Mouse (Mus musculus): ENCODE measurements at regions not wholly inside any gene's neighbourhood (a gene's known extent, or its start where the extent isn't known, plus 50 kb on each side); places are given as distances from the start of the nearest gene placed in this dataset.

DNA sequence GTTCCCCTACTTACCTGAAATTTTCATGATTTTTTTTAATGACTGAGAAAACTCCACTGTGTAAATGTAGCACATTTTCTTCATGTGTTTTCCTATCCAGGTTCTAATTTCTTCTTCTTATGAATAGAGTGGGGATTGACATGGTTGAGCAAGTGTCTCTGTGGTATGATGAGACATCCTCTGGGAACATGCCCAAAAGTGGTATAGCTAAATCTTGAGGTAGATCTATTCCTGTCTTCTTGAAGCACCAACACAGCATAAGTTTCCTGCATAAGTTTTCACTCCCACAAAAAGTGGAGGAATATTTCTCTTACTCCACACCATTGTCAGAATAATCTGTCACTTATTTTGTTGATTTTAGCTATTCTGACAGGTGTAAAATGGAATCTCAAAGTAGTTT lies 161.1 kb upstream of the Oprm1 start:
- peak in 1 of 2 experiments; percentile 5 for DNase-seq (ENCODE audit: low spot score in 2 of 2)

GRCm38 (mm10) chr10:6598586-6598985 lies 159.7 kb upstream of the Oprm1 start:
- peak in 1 of 2 experiments; percentile 7 for DNase-seq (ENCODE audit: low spot score in 2 of 2)

DNA sequence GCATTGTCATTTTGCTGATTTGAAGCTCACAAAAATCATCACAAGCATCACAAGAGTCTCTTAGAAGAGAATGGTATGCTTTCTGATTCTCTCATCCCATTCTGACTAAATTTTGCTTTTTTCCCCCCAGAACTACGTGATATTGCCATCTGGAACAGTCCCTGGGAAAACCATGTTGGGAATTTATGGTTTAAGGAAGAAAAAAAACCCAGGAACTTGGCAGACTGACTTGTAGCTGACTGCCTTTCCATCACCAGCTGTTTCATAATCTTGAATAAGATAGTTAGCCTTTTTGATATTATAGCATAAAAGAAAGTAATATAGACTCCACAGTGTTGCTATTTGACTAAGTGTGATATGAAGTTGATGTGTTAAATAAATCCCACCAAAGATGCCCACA lies 110.7 kb upstream of the Oprm1 start:
- peak in 1 of 2 experiments; percentile 1 for DNase-seq (ENCODE audit: low spot score in 2 of 2)

DNA sequence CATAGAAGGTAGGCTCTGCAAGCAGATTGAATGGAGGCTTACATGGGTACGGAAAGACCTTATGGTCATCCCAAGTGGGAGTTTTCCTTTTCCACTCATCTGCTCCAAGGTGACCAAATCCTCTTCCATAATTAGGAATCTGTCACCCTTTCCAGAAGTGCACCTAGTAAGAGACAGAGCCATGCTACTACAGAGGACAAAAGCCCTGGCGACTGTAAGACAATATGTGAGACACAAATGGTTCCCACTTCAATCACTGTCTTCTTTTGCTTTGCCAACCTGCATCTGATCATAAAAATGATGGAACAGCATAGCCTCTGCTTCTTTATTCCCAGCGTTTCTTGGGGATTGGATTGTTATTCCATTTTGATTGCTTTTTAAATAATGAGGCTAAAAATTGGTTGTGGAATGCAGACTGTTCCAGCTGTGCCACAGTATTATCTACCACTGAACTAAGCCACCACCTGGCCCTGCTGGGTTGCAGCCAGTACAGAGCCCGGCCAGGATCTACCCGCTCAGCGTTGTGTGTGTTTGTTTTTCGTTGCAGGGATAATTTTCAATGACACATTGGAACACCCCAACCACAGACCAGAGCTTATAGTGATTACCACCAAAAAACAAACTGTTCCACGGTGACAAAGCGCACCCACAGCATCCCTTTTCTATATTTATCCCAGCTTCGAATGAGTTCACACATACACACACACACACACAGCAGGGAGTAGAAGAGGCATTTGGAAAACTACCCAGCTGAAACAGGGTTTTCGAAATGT lies 72.8 kb upstream of the Oprm1 start:
- peak; percentile 20 to 22 for DNase-seq (ENCODE audit: low spot score in 2 of 2)

GRCm38 (mm10) chr10:6686081-6686474 lies 72.2 kb upstream of the Oprm1 start:
- no peak for DNase-seq (ENCODE audit: low spot score in 2 of 2)
